Mouse (Mus musculus) retina, postnatal 7 days (tissue): ENCODE data around the gene Nme6.
A peak's percentile ranks its signal among the peaks of the same experiment; 100 is the strongest.

Experiments
- DNase-seq: peaks from one replicate; pipeline ENCODE4 v3.0.0-alpha.2; 2012; ENCODE audit warnings: low read depth, low spot score

Gene Nme6

GRCm38 (mm10) chr9:109870983-109871572, 38.5 kb downstream of the Nme6 start:
- DNase-seq = no peak

GRCm38 (mm10) chr9:109874797-109875691, 42.5 kb downstream of the Nme6 start, which contains the start of gene Cdc25a:
Cdc25a (plus strand) TSS chr9:109875579.
- peak; percentile 92 for DNase-seq

GRCm38 (mm10) chr9:109875695-109876601, 43.4 kb downstream of the Nme6 start:
- no peak for DNase-seq

- no peak for DNase-seq
Measured at GRCm38 (mm10) chr9:109876756-109877155, 44.2 kb downstream of the Nme6 start.

- DNase-seq = no peak
Measured at GRCm38 (mm10) chr9:109877666-109878065, 45.1 kb downstream of the Nme6 start.

GRCm38 (mm10) chr9:109879305-109879704, 46.8 kb downstream of the Nme6 start:
- no peak for DNase-seq

GRCm38 (mm10) chr9:109886259-109886658, 53.7 kb downstream of the Nme6 start:
- no peak for DNase-seq

GRCm38 (mm10) chr9:109887321-109887720, 54.8 kb downstream of the Nme6 start:
- no peak for DNase-seq

GRCm38 (mm10) chr9:109891501-109891900, 59.0 kb downstream of the Nme6 start:
- DNase-seq = no peak
